Mouse (Mus musculus) large intestine, adult 2 months (tissue): ENCODE data around the gene Nupl1. TPM values are rescaled to one million over a fixed set of nuclear protein-coding genes. Genes with fewer than 3 reads are reported as not detected.

Source experiments
- DNase-seq: peaks from one replicate; pipeline ENCODE4 v3.0.0-alpha.2; 2012; ENCODE audit warnings: low read depth, low spot score
- WGBS: fragments of 180-500 bp; shearing (Covaris S2); methylation state at CpG from one replicate; pipeline ENCODE4 v1.1.7; 2018; 5-methylcytosine and 5-hydroxymethylcytosine counted together
- polyA plus RNA-seq: library from polyadenylated mRNA; depleted of rRNA; stranded (reverse); fragments of >200 nt; gene quantifications from 2 replicates; pipeline ENCODE4 v1.2.3, GENCODE M21; 2012; rRNA removed

Nupl1 gene
- polyA plus RNA-seq, 1 experiment, result not detected

DNA sequence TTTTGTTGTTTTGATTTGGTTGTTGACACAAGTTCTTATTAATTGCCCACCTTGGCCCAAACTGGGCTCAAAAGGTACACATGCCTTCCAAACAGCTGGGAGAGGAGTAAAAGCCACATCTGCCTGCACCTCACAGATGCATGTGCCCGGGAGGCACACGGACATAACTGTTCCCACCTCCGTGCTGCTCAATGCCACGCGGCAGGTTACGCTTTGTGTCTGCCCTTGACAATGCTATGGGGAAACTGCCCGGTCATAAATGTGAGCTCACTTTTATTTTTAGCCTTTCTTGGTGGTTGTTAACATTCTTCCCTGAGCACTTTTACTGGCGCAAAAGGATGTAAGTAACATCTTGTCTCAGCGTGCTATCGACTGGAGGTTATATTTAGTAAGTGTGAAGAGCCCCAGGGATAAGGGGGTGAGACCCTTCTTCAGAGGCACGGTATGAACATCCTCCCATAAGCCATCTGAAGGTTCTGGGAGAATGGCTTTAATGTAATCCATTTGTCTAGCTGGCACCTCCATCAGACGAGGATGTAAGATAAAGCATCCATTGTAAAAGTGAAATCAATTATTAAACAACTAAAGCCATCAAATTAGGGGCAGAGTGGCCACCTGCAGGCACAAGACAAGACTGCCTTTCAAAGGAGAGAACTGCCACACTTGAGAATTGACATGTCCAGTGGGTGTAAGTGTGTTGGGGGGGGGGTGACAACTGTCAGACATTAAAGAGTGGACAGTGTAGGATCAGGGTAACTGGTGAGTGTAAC, 78.8 kb downstream of the Nupl1 start:
- 17% methylated on average over 12 of the region's 12 CpGs for WGBS
- DNase-seq, result no peak

DNA sequence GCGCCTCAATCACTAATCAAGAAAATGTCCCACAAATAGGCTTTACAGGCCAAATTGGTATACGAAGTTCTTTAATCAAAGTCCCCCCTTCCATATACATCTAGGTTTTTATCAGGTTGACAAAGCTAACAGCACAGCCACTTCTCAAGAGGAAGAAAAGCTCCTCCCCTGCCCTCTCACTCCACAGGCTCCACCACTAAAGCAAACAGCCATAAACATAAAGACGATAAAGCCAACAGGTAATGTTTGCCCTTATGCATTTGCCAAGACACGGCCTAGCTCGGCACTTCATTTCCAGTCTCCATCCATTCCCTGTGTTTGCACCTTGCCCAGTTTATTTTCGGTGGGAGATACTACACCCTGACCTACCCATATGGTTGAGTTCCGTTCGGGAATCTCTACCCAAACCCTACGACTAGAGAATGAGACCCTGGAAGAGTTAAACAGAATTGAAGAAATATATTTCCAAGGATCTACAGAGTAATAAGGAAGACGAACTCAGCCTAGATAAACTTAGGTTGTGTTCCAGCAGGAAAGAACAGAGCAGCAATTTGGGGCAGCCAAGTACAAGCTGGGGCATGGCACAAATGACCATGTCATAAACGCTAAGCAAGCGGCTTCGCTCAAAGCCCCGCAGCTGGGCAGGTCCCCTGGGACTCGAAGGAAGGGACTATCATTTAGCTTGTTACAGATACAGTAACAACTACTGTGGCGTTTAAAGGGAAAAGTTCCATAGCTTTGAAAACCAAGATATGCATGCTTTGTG, 80.2 kb downstream of the Nupl1 start:
- peak; percentile 83 for DNase-seq
- 19% methylated on average over 16 of the region's 16 CpGs for WGBS

DNA sequence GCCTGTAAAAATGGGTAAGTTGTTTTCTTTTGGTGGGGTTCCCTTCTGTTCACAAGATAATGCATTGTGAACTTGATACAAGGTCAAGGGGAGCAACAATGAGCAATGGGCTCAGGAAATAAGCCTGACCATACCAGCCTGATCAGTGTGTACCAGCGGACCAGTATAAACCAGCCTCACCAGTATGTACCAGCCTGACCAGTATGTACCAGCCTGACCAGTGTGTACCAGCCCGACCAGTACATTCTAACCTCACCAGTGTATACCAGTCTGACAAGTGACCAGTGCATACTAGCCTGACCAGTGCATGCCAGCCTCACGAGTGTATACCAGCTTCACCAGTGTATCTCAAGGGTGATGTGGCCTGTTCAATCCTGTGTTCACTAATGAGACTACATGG, 87.9 kb downstream of the Nupl1 start:
- 79% methylated on average over 3 of the region's 3 CpGs for WGBS

DNA sequence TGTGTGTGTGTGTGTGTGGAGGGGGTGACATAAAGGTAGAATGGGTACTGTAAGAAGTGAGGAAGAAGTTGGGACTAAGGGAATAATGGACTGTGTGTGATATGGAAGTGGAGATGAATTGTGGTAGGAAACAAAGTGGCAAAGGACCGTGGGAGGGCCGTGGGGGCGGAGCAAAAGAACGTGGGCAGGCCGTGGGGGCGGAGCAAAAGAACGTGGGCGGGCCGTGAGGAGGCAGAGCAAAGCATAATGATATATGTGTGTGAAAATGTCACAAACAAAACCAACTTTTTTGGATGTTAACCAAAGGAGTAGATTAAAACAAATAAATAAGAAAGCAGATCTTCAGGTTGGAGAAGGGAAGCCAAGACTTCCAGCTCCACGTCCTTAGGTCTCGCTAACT, 98.9 kb downstream of the Nupl1 start:
- DNase-seq, result no peak
- 82% methylated on average over 11 of the region's 11 CpGs for WGBS

More for the DNA sequence above, 87.9 kb downstream of the Nupl1 start:
- no peak for DNase-seq

DNA sequence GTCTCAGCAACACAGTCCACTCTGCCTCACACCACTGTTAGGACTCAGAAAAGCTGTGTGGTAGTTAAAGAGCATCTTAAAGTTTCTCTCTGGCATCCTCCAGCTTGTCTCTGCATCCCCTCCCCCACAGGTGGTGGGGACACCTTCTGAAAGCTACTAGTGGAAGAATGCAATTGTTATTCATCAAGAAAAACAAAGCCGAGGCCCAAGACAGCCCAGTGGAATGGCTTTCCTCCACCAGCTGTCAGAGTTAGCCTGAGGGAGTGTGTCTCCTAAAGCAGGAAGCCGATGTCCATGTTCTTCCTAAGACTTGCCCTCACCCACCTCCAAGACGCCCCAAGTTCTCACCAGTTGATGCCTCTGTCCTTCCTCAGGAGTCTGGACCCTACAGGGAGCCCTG, 102.3 kb downstream of the Nupl1 start:
- WGBS, result 64% methylated on average over 3 of the region's 3 CpGs
- no peak for DNase-seq

DNA sequence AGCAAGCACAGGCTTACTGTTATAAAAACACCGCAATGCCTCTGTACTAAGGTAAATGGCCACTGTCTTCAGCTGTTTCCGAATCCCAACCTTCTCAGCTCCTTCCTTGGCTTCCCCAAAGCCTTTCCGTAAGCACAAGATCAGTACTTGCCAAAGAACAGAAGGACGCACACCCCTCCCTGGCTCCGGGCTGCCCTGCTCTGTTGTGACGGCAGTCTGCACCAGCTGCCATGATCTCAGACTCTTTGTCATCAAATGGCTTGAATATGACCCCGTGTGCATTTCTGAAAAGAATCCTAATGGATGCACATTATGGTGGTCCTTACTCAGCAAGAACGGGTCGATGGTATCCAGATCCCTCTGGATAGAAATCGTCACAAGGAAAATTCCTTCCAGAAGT, 108.0 kb downstream of the Nupl1 start:
- DNase-seq, result no peak
- WGBS, result 75% methylated on average over 10 of the region's 10 CpGs

DNA sequence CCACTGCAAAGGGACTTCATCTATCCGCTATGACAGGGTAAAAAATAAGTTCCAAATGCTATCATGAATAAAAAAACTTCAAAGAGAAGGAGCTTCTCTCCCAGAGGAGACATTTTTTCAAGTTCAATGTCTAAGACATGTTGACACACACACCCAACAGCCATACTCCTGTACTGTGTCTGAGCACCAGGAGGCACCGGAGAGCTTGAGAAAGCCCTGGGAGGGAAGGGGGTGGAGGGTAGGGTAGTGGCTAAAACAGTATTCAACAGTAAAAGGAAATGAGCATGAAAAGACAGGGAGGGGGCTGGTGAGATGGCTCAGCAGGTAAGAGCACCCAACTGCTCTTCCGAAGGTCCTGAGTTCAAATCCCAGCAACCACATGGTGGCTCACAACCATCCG, 112.9 kb downstream of the Nupl1 start:
- 84% methylated on average over 4 of the region's 4 CpGs for WGBS
- DNase-seq, result no peak

DNA sequence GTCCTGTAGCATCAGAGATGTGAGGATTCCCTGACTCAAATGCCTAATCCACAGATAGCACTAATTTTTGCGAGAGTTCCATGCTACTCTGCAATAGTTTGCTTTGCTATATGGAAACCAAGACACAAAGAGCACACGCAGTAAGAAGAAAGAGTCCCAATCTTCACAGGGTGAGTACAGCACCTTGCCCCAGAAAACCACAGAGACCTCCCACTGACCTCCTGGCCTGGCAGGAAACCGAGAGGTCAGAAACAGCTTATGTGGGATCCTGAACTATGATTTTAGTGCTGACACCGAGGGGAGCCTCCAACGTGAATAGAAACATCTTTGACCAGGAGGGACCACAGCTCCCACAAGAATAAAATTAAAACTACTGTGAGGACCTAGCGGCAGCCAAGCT, 113.4 kb downstream of the Nupl1 start:
- DNase-seq, result no peak
- WGBS, result 77% methylated on average over 6 of the region's 6 CpGs

DNA sequence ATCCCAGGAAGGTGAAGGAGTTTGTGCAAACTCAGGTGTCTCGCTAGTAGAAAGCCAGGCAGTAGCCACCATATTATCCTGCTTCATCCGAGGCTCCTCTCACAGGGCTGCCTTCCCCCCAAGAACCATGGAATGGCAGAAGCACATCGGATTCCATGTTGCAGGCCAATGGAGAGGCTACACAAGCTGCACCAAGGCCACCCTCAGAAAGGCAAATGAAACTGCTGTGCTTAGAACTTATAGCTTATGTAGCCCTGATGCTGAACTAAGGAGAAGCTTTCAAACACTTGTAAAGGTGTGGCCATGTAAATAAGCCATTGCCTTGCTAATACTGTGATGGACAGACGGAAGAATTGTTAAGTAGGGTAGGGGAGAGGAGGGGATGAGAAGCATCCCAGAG, 115.4 kb downstream of the Nupl1 start:
- 86% methylated on average over 4 of the region's 4 CpGs for WGBS
- DNase-seq, result no peak

DNA sequence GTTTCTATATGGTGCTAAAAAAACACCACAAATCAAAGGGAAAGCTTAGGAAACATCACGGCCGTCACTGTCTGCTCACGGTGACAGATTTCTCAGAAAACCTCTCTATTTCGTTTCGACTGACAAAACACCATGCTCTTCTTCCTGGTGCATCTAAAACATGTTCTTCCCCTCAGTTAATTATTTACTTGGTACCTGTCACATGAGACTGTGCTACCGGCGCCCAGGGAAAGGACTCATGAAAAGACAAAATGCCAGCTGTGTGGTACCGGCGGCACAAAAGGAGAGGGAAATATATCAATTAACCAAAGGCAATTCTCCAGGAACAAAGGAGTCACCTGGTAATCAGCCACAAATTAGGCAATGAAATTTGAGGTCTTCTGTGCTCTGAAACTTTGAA, 116.5 kb downstream of the Nupl1 start:
- peak; percentile 36 for DNase-seq
- 33% methylated on average over 9 of the region's 9 CpGs for WGBS

Other genes starting within 250 kb of the Nupl1 start
- 2.4 and 2.6 TPM in 2 replicates for gene Atp8a2, start 54.3 kb downstream of the Nupl1 start, polyA plus RNA-seq
- gene Gm49336, start 76 bp upstream of the Nupl1 start, polyA plus RNA-seq, result 9.6 and 15.9 TPM in 2 replicates
- 10.1 and 16.9 TPM in 2 replicates for gene Mtmr6, start 13.8 kb upstream of the Nupl1 start, polyA plus RNA-seq
- 0.01 and 0.04 TPM in 2 replicates for gene Amer2, start 121.8 kb upstream of the Nupl1 start, polyA plus RNA-seq